Comparison of ENCODE assay signal across 18 mouse cellular contexts in genomic region chr2:92100768-92101167, GRCm38 (mm10). TPM values are rescaled to one million over a fixed set of nuclear protein-coding genes. Genes with fewer than 3 reads are reported as not detected.
DNase-seq lines count a peak whose midpoint lies in the region; ATAC-seq and TF ChIP-seq lines count a peak whose summit lies in the region.
"Had no signal": no experiment of that assay in that cellular context is flagged by ENCODE, and none has a peak within 500 bp of the region (broad histone marks: within the 10 kb centered on the region; RNA-seq: fewer than 3 reads in every experiment).

No protein-coding gene starts in this region.

- H3K4me3 ChIP-seq in heart, embryonic 11.5 days (ENCODE audit: low read depth, low read length), result no peak overlapping the region
- no peak overlapping the region for H3K4me3 ChIP-seq in lung, postnatal 0 days (ENCODE audit: low read depth, low read length)
- H3K4me3 ChIP-seq in heart, postnatal 0 days (ENCODE audit: low read depth, low read length), result no peak overlapping the region
- H3K4me3 ChIP-seq: embryonic facial prominence, embryonic 12.5 days; hindbrain, embryonic 10.5 days; intestine, embryonic 15.5 days had no signal

- H3K4me2 ChIP-seq in heart, embryonic 11.5 days, result no peak overlapping the region
- no peak overlapping the region for H3K4me2 ChIP-seq in lung, postnatal 0 days (replicated peaks; ENCODE audit: low read depth, low read length)
- H3K4me2 ChIP-seq in heart, postnatal 0 days (ENCODE audit: low read depth, low read length), result no peak overlapping the region
- H3K4me2 ChIP-seq: embryonic facial prominence, embryonic 12.5 days; hindbrain, embryonic 14.5 days; intestine, embryonic 15.5 days had no signal

- TF ChIP-seq CTCF in lung, postnatal 0 days (IDR thresholded peaks at IDR 0.05), result no peak
- no peak for TF ChIP-seq CTCF in heart, postnatal 0 days (IDR thresholded peaks at IDR 0.05; ENCODE audit: low read depth)

- H3K9ac ChIP-seq in heart, embryonic 11.5 days (ENCODE audit: low read depth, low read length), result no peak overlapping the region
- H3K9ac ChIP-seq in lung, postnatal 0 days (replicated peaks; ENCODE audit: low read depth), result no peak overlapping the region
- H3K9ac ChIP-seq in heart, postnatal 0 days (replicated peaks; ENCODE audit: low read depth, low read length), result no peak overlapping the region
- H3K9ac ChIP-seq: embryonic facial prominence, embryonic 12.5 days; hindbrain, embryonic 14.5 days; intestine, embryonic 15.5 days had no signal

- 72% methylated on average over 6 of the region's 6 CpGs for WGBS in heart, embryonic 11.5 days (ENCODE audit: insufficient replicate concordance)
- 44% methylated on average over 6 of the region's 6 CpGs for WGBS in lung, postnatal 0 days
- WGBS in heart, postnatal 0 days, result 38% methylated on average over 6 of the region's 6 CpGs

- no peak for TF ChIP-seq EP300 in lung, postnatal 0 days (IDR thresholded peaks at IDR 0.05)
- TF ChIP-seq EP300 in heart, postnatal 0 days (IDR thresholded peaks at IDR 0.05; ENCODE audit: low read depth), result no peak

- H3K36me3 ChIP-seq in heart, embryonic 11.5 days (ENCODE audit: control insufficient read depth, insufficient read depth, low read length), result no peaks in the 10 kb centered on the region
- H3K36me3 ChIP-seq in lung, postnatal 0 days (ENCODE audit: insufficient read depth, low read length), result no peaks in the 10 kb centered on the region
- H3K36me3 ChIP-seq in heart, postnatal 0 days (replicated peaks; ENCODE audit: control insufficient read depth, insufficient read depth, low read length), result no peaks in the 10 kb centered on the region
- H3K36me3 ChIP-seq: embryonic facial prominence, embryonic 12.5 days; hindbrain, embryonic 10.5 days; intestine, embryonic 15.5 days had no signal

- no peak overlapping the region for H3K27ac ChIP-seq in heart, embryonic 11.5 days (ENCODE audit: low read depth, low read length)
- H3K27ac ChIP-seq in lung, postnatal 0 days (ENCODE audit: low read length), result no peak overlapping the region
- H3K27ac ChIP-seq in heart, postnatal 0 days (ENCODE audit: low read depth), result no peak overlapping the region
- H3K27ac ChIP-seq: embryonic facial prominence, embryonic 12.5 days; hindbrain, embryonic 10.5 days; hindbrain, embryonic 14.5 days; intestine, embryonic 15.5 days had no signal

- DNase-seq in heart, adult 8-10 months (ENCODE audit: low spot score), result peak; percentile 7
- DNase-seq in lung, postnatal 0 days (ENCODE audit: low spot score), result peak; percentile 59
- no peak for DNase-seq in lung, adult 18-20 months
- DNase-seq in heart, postnatal 0 days (ENCODE audit: low spot score), result peak; percentile 65
- peak; percentile 2 to 38 for DNase-seq in heart, postnatal 14 days
- no peak for DNase-seq in cerebellum, postnatal 10 days
- DNase-seq: adrenal gland, adult 2 months; adrenal gland, postnatal 25 days; cerebellum, adult 18-20 months; cerebellum, adult 9-11 months; gastrocnemius, postnatal 14 days; kidney, adult 18-20 months had no signal

- no peaks in the 10 kb centered on the region for H3K4me1 ChIP-seq in heart, embryonic 11.5 days (ENCODE audit: control insufficient read depth, insufficient read depth, low read length)
- no peaks in the 10 kb centered on the region for H3K4me1 ChIP-seq in lung, postnatal 0 days (ENCODE audit: insufficient read depth, low read depth, low read length)
- peaks cover 5% of the 10 kb centered on the region; the same call in 1 of the 2 replicates for H3K4me1 ChIP-seq in heart, postnatal 0 days (ENCODE audit: control insufficient read depth, insufficient read depth)
- H3K4me1 ChIP-seq: embryonic facial prominence, embryonic 12.5 days; hindbrain, embryonic 10.5 days; intestine, embryonic 15.5 days had no signal

- ATAC-seq in heart, embryonic 11.5 days (replicated peaks; ENCODE audit: insufficient number of reproducible peaks, low FRiP score, low TSS enrichment), result no peak
- ATAC-seq in lung, postnatal 0 days, result peak; percentile 55
- ATAC-seq in heart, postnatal 0 days (ENCODE audit: insufficient read depth, low read depth), result peak; percentile 84
- ATAC-seq: forebrain, embryonic 16.5 days; intestine, embryonic 15.5 days had no signal

- H3K27me3 ChIP-seq in heart, embryonic 11.5 days (ENCODE audit: control insufficient read depth, insufficient read depth, low read length), result no peaks in the 10 kb centered on the region
- no peaks in the 10 kb centered on the region for H3K27me3 ChIP-seq in lung, postnatal 0 days (replicated peaks; ENCODE audit: insufficient read depth, low read length)
- no peaks in the 10 kb centered on the region for H3K27me3 ChIP-seq in heart, postnatal 0 days (ENCODE audit: control insufficient read depth, insufficient read depth, low read length)
- H3K27me3 ChIP-seq: embryonic facial prominence, embryonic 12.5 days; intestine, embryonic 15.5 days had no signal

- no peaks in the 10 kb centered on the region for H3K9me3 ChIP-seq in heart, embryonic 11.5 days (replicated peaks; ENCODE audit: control insufficient read depth, low read length)
- H3K9me3 ChIP-seq in lung, postnatal 0 days (ENCODE audit: low read length), result no peaks in the 10 kb centered on the region
- peaks cover 4% of the 10 kb centered on the region for H3K9me3 ChIP-seq in heart, postnatal 0 days (replicated peaks; ENCODE audit: control insufficient read depth, low read length)
- H3K9me3 ChIP-seq: intestine, embryonic 15.5 days had no signal

- intact Hi-C loops in heart, postnatal 14 days (cut with DNase I), result no loop called here

RNA-seq across cellular contexts. Expression of gene Phf21a, which starts 7.9 kb away (rescaled TPM):
- total RNA-seq in heart, adult 8-10 months (2022), result 10 to 100 TPM; 24.3 to 30.5 (median 28.2) TPM
- 18.8 and 25.5 TPM in 2 replicates for polyA plus RNA-seq in heart, embryonic 11.5 days (2014; fragmentation: Nextera tagmentation; extraction: Ambion mirVana)
- 12.9 and 13.6 TPM in 2 replicates for polyA plus RNA-seq in lung, postnatal 0 days (2015; fragmentation: Nextera tagmentation; extraction: Ambion mirVana)
- total RNA-seq in heart, postnatal 0 days (2014; rRNA removed; ENCODE audit: low replicate concordance), result 41.0 and 60.2 TPM in 2 replicates
- polyA plus RNA-seq in heart, postnatal 0 days (2015; fragmentation: Nextera tagmentation; extraction: Ambion mirVana), result 8.8 and 9.9 TPM in 2 replicates
- 10 to 100 TPM; 32.6 to 33.6 TPM for total RNA-seq in heart, postnatal 14 days (2021)

Comparison
In these comparisons a context has a peak if more than half of its experiments do, and no peak if none do; other contexts are left out.
1. DNase-seq: peak in heart, adult 8-10 months (single experiment), lung, postnatal 0 days (single experiment), heart, postnatal 0 days (single experiment) and heart, postnatal 14 days (2 of 2); none in lung, adult 18-20 months (0 of 2) and cerebellum, postnatal 10 days (0 of 2).